Mouse (Mus musculus) B cell, adult 62 days (primary cell): ENCODE measurements around the gene Slc25a25. TPM values are rescaled to one million over a fixed set of nuclear protein-coding genes. Genes with fewer than 3 reads are reported as not detected.

ENCODE experiments used
- total RNA-seq: library from RNA; stranded (reverse); gene quantifications from 4 replicates; pipeline ENCODE4 v1.2.4, GENCODE M21; 2023

Gene Slc25a25
- 38.8 to 45.2 TPM (median 41.0 TPM) in 4 replicates for total RNA-seq

DNA sequence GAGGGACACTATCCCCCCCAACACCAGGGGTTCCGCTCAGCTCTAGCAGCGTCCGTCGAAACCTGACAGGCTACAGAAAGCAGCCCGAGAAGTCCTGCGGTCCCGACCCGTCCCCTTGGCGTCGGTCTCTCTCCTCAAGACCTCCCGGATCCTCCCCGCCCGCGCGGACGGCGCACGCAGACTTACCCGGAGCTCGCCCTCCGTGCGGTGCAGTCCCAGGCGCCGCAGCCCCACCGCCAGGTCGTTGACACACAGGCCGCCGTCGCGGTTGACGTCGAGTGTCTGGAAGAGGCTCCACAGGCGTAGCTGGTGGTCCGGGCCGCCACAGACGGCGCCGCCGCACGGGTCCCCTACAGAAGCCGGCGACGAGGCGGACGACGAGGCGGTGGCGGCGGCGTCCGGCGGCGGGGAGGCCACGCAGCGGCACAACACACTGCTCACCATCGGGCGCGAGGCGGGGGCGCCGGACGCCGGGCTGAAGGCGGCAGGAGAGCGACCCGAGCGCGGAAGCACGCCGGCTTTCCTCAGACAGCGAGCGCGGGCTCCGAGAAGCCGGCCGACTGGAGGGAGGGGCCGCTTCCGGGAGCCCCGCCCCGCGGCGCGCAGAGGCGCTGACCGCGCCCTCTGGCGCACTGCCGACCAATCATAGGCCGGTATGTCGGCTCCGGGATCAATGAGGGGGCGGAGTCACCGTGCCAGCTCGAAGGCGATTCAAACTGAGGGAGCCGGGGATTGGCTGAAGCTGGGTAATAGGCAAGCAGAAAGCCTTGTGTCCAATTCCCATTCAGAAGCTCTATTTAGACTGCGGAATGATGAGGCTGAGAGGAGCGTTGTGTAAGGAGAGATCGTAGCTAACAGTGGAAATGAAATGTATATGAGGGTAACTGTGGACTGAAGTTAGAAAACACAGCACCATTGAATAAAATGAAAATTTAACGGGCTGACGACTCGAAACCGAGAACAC, at the start of gene Slc25a25:
Gene Slc25a25, minus strand, starts transcription at position 565 of the 964 bp plus-strand sequence.

DNA sequence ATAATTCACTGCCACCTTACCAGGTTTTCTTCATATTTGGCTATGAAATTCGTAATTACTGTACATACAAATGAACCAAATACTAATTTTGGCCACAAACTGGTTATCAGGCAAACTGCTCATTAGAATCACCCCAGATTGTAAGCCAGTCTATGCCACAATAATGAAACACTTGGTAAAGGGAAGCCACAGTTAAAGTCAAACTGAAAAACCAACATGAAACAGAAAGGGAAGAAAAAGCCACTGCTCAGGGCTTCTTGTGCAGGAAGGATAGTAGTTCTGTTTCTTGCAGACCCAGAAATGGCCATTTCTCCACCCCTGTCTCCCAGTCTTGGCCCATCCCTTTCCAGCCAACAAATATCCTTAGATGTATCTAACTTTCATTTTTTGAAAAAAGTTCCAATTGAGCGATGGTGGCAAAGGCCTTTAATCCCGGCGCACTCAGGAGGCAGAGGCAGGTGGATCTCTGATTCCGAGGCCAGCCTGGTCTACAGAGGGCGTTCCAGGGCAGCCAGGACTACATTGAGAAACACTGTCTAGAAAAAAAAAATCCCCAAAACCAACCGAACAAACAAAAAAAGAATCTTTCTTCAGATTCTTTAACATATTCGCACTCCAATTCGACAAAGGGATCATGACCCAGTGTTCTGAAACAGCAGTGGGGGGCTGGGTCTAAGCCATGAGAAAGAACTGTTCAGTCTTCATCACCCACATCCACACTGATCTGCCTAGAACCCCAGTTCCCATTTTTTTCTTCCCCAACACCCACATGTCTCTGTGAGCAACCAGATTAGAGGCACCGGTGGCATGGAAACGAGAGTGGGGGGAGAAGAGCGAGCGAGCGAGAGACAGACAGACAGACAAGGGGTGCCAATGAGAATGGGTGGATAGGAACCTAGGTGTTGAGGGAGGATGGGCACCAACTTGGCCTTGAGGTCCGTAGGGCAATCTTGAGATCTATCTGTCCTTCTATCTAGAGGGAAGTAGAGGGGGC, 1.2 kb downstream of the Slc25a25 start, which contains the start of gene Naif1:
Gene Naif1, plus strand, starts transcription at position 697 of the 994 bp plus-strand sequence.

DNA sequence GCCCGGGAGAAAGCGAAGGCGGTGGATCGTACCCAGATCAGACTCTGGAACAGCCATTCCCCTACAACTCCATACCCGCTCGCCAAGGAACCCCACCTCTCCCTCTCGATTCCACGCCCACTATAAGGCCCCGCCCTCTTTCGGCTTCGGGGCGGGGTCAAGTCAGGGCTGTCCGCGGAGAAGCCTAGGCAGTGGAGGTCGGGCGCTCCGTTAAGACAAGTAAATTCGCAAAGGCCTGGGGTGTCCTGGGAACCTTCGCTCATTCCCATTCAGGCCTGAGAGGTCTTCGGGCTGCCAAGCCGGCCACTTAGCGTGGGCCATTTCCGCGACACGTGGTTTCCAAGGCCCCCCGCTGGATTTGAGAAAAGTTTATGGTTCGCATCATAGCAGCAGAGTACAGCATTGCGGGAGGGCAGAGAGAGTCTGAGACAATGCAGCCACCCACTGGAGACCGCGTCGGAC, 55.7 kb downstream of the Slc25a25 start, which contains the start of gene Ptges2:
Gene Ptges2, plus strand, starts transcription at position 413 of the 462 bp plus-strand sequence.

DNA sequence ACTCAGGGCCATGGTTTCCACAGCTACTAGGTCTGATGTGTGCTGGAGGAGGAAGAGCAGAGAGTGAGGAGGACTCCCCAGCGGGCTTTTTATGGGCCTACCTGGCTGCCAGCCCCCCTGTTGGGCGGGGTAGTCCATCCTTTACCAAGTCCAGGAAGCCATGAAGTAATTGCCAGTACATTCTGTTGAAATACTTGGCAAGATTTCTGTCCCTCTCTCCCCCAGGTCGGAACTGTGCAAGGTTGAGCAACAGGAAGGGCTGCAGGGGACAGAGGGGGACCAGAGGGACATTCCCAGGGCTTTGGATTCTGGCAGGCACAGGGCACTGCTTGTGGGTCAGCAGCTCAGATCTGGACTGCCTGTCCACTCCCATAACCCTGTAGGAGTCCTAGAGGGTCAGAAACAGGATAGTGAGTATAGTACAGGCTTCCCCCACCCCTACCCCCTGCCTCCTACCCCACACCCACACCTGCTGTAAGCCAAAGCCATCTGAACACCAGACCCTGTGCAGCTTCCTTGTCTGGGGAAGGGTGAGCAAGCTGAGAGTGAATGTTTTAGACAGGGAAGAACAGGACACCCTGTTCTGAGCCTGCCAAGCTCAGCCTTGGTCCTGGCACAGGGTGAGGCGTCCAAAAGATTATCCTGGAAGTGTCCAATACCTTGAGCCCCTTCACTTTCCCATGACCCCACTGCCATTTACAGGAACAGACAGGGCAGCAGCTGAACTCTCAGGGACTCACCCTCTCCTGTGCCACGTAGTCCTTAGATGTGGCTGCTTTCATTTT, 63.3 kb downstream of the Slc25a25 start, which contains the start of gene Lcn2:
Gene Lcn2, minus strand, starts transcription at position 547 of the 785 bp plus-strand sequence.

DNA sequence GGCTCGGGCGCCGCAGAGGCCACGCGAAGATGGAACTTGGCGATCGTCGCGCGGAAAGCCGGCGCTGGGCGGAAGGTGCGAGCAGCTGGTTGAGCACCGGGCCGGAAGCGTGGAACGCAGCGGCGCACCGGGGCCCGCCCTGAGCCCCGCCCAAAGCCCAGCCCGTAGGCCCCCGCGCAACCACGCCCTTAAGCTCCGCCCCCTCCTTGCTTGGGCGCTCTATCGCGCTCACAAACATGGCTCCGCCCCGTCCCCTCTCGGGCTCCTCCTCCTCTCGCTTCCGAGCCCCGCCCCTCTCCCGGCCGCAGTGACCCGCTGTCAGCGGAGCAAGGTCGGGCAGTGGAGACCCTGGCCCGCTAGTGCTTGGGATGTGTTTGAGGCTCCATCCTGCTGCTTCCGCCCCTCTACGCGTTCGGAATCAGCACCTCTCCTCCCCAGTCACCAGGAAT, 69.4 kb downstream of the Slc25a25 start, which contains the start of gene 1110008P14Rik:
Gene 1110008P14Rik, minus strand, starts transcription at position 164 of the 449 bp plus-strand sequence.

Other genes starting within 250 kb of the Slc25a25 start
- gene Pomt1, start 214.9 kb downstream of the Slc25a25 start, total RNA-seq: 16.1 to 20.4 TPM (median 18.2 TPM) in 4 replicates
- gene Uck1, start 191.3 kb downstream of the Slc25a25 start, total RNA-seq: 120 to 136 TPM (median 126 TPM) in 4 replicates
- gene Golga2, start 164.1 kb downstream of the Slc25a25 start, total RNA-seq: 60.2 to 74.9 TPM (median 69.9 TPM) in 4 replicates
- gene Swi5, start 163.4 kb downstream of the Slc25a25 start, total RNA-seq: 75.2 to 96.3 TPM (median 76.7 TPM) in 4 replicates
- gene Ciz1, start 99.1 kb downstream of the Slc25a25 start, total RNA-seq: 129 to 145 TPM (median 135 TPM) in 4 replicates
- 0.53 TPM in 1 of 4 replicates, not detected in the others for gene Dnm1, start 98.1 kb downstream of the Slc25a25 start, total RNA-seq
- 45.9 to 49.6 TPM (median 48.1 TPM) in 4 replicates for gene 1110008P14Rik, start 69.5 kb downstream of the Slc25a25 start, total RNA-seq
- 1.1 to 2.4 TPM (median 2.2 TPM) in 3 of 4 replicates, not detected in the other for gene Lcn2, start 63.2 kb downstream of the Slc25a25 start, total RNA-seq
- 7.4 to 9.9 TPM (median 9.3 TPM) in 4 replicates for gene Ptges2, start 55.5 kb downstream of the Slc25a25 start, total RNA-seq
- 4.3 to 4.8 TPM (median 4.6 TPM) in 4 replicates for gene Naif1, start 988 bp downstream of the Slc25a25 start, total RNA-seq
- gene Fam102a, start 83.9 kb upstream of the Slc25a25 start, total RNA-seq: 67.0 to 70.2 TPM (median 68.4 TPM) in 4 replicates
- 51.3 to 67.8 TPM (median 59.1 TPM) in 4 replicates for gene Dpm2, start 119.4 kb upstream of the Slc25a25 start, total RNA-seq
- gene Pip5kl1, start 123.4 kb upstream of the Slc25a25 start, total RNA-seq: 0.57 to 2.8 TPM (median 1.4 TPM) in 4 replicates
- not detected in 4 replicates for gene 9430097D07Rik, start 124.2 kb upstream of the Slc25a25 start, total RNA-seq
- gene St6galnac4, start 135.7 kb upstream of the Slc25a25 start, total RNA-seq: 59.5 to 63.4 TPM (median 60.8 TPM) in 4 replicates
- 6.1 to 11.7 TPM (median 8.8 TPM) in 4 replicates for gene St6galnac6, start 148.3 kb upstream of the Slc25a25 start, total RNA-seq
- 0.29 to 1.5 TPM (median 1.2 TPM) in 3 of 4 replicates, not detected in the other for gene Ak1, start 170.3 kb upstream of the Slc25a25 start, total RNA-seq
- gene Eng, start 195.2 kb upstream of the Slc25a25 start, total RNA-seq: 0.36 to 0.98 TPM (median 0.64 TPM) in 4 replicates